Mouse (Mus musculus): ENCODE results near the gene Kcnv2. TPM values are rescaled to one million over a fixed set of nuclear protein-coding genes. Genes with fewer than 3 reads are reported as not detected.

The Kcnv2 gene
- polyA plus RNA-seq (2012; rRNA removed; ENCODE audit: low replicate concordance), result 0.30 and 0.55 TPM in 2 replicates

DNA sequence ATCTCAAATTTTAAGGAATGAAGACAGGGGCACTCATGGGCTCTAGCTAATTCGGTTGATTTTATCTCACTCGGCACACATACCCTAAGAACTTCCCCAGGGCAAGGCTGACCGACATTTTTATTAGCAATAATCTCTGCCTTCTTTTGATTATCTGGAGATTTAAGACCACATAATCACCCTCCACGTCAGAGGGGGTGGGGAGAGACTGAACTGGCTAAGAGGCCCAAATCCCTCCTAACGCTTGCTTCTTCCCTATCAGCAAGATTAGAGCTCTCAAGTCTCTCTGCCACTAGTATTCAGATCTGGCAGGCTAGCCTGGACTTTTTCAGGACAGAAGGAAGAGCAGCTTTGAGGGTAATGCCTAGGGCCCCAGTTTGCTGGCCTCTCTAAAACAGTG lies at the start of gene Kcnv2:
Gene Kcnv2 (plus strand): TSS at position 308 of the 400 bp plus-strand sequence.

Other genes starting within 250 kb of the Kcnv2 start
- 40.2 and 71.9 TPM in 2 replicates for gene Vldlr, start 106.1 kb upstream of the Kcnv2 start, polyA plus RNA-seq (2012; rRNA removed; ENCODE audit: low replicate concordance)
- gene Pum3, start 107.2 kb downstream of the Kcnv2 start, polyA plus RNA-seq (2012; rRNA removed; ENCODE audit: low replicate concordance), result 13.2 and 26.2 TPM in 2 replicates

All from subcutaneous adipose tissue, adult 2 months (tissue).